Mouse (Mus musculus) regulatory T cell (primary cell): ENCODE measurements at regions not wholly inside any gene's neighbourhood (a gene's known extent, or its start where the extent isn't known, plus 50 kb on each side); places are given as distances from the start of the nearest gene placed in this dataset.

Source experiments
- in situ Hi-C: fragments of 300-600 bp; cut with MboI, MseI; formaldehyde crosslinking; loops from one replicate; pipeline ENCODE4 v1.15.1; 2025; ENCODE audit warnings: high pct_unique_total_duplicates

- in situ Hi-C loops, result no loop called here
Measured at GRCm38 (mm10) chr8:115831675-115832074, 124.1 kb upstream of the Maf start.

DNA sequence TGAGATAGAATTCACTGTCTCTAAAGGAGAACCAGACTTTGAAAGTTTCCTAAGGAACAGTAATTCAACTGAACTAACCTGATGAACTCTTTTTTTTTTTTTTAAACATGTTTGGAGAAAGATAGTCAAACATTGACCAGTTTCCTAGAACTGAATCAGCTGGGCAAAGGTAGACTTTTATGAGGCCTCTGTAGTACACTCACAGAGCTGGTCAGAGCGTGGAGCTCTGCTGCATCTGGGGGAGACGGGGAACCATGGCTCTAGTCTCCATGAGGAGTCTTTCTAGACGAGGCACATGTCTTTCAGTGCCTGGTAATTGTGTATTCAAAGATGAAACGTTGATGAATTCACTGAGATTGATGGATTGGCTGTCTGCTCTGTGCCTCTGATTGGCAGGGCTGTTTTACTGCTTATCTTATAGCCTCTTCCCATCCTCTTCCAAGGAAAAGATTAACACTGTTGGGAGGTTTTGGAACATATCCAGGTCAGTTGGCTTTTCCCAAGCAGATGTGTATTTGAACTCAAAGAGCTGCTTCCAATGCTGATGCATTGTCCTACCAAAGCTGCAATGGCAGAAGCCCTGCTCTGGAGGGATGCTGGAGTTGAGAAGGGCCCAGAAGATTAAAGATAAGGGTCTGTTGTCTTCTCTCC is 122.5 kb upstream of the Maf start:
- in situ Hi-C loops, result no loop called here

GRCm38 (mm10) chr8:115826516-115826915 is 118.9 kb upstream of the Maf start:
- in situ Hi-C loops, result no loop called here

DNA sequence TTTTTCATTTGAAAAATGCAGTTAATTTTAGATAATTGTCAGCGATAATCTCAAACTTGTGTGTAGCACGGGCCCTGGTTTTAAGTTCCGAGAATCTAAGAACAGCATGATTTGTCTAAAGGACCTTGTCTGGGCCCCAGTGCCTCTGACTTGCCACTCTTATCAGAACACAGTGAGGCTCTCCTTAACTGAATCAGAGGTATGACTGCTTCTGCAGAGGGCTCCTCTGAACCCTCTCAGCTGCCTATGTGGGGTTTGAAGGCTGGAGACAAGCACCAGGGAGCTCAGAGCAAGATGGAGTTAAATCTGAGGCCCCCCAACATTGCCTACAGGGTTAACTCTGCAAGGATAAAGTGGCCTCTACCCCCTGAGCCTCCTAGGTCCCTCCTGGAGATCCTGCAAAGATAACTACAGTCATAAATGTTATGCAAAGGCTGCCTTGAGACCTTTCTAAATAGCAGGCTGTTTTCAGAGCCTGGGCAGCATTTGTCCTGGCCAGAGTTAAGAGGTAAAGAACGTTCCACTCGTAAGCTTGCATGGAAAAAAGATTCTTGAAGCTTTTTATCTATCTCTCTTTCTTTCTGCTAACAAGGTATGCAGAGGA is 118.4 kb upstream of the Maf start:
- in situ Hi-C loops, result no loop called here

GRCm38 (mm10) chr8:115824478-115824785 is 116.8 kb upstream of the Maf start:
- in situ Hi-C loops, result no loop called here

DNA sequence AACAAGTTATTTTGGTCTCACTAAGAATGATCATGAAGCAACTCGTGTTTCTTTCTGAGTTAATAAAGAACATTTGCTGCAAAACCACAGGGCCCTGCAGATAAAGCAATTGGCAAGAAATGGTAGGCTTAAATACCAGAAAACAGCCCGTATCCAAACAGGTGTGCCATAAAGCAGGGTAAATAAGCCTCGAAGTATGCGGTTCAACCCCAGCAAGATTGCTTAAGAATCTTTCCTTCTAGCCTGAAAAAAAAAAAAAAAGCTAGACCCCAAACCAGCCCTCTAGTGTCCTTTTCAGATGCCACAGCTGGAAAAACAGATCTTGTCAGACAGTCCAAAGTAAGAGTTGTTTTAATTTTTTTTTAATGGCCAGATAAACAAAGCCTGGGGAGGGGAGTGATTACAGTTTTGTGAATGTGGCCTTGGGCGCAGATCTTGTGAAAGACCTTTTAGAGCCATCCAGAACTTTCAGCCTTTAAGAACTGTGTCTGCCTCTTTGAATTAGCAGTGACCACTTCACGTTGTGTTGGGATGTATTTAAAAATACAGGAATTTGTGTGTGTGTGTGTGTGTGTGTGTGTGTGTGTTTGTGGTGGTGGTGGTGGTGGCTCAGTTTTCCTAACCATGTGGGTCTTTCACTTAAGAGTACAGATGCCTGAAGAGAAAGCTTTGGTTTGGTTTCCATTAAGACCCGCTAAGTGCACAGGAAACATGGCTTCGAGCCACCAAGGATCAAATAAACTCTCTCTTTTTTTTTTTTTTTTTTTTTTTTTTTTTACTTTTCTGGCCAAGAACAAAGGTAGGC is 116.3 kb upstream of the Maf start:
- in situ Hi-C loops, result no loop called here

GRCm38 (mm10) chr8:115813426-115813825 is 105.8 kb upstream of the Maf start:
- in situ Hi-C loops, result no loop called here

DNA sequence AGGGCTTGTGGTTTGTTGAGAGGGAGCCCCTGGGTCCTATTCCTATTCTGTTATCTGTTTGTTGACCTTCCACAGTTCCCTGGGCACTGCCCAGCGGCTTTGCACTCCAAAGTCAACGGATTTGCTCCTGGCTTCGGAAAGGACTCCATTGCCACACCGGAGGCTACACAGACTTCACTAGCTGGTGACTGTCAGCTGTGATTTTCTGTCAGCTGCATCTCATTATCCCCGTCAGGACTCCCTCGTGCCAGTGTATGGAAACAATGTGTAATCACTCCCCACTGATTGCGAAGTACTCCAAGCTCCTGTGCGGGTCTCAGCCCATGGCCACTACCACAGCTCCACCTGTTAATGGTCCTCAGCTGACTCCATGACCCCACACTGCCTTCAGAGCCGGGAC is 99.0 kb upstream of the Maf start:
- in situ Hi-C loops, result no loop called here

DNA sequence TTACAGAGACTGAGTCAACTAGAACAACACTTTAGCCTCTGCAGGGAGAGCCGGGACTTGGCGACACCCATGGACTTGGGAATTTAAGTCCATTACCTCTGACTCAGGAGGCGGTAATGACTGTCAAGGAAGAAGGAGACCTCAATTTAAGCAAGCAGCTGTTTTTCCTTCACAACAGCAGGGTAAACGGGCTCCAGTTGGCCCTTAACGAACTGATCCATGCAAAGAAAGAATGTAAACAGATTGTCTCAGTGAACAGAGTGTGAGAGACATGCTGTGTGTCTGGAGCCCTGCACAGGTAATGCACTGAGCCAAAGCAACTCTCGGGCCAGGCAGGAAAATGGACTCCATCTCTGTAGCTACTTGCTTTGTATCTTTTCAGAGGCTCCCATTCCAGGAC is 98.5 kb upstream of the Maf start:
- in situ Hi-C loops, result no loop called here

DNA sequence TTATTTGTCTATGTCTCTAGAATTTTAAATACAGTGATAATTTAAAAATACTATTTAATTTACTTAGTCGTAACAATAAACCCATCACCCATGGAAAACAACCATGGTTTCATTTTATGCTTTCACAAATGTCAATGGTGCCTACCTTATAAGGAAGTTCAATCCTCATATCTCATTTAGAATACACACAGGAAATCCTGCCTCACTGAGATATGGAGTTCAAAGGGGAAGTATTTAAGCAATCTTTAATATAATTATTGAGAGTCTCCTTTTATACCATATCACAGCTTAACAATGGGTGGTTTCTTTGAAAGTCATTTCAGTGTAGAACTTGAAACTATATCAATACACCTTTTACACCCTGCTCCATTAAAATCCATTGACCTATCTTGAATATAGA is 86.0 kb upstream of the Maf start:
- in situ Hi-C loops, result no loop called here

GRCm38 (mm10) chr8:115788421-115788820 is 80.8 kb upstream of the Maf start:
- in situ Hi-C loops, result no loop called here

GRCm38 (mm10) chr8:115786185-115786584 is 78.6 kb upstream of the Maf start:
- in situ Hi-C loops, result no loop called here

DNA sequence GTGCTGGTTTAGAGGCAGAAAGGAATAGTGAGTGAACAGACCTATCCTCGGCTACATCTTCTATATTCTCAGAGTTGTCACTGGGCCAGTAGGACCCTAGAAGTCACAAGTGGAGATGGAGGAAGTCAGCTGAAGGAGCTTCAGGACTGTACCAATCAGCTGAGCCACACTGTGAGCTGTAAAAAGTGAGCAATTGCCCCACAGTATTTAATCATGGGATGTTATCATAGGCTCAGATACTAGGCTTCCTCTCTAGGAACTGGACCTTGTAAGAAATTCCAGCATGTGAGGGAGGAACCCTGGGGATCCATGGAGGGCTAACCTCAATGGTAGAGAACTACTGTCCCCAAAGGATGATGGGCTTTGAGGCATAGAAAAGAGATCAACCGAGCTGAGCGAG is 78.2 kb upstream of the Maf start:
- in situ Hi-C loops, result no loop called here

GRCm38 (mm10) chr8:115783364-115783763 is 75.8 kb upstream of the Maf start:
- in situ Hi-C loops, result no loop called here

- in situ Hi-C loops, result no loop called here
Measured at GRCm38 (mm10) chr8:115778433-115778832, 70.8 kb upstream of the Maf start.

DNA sequence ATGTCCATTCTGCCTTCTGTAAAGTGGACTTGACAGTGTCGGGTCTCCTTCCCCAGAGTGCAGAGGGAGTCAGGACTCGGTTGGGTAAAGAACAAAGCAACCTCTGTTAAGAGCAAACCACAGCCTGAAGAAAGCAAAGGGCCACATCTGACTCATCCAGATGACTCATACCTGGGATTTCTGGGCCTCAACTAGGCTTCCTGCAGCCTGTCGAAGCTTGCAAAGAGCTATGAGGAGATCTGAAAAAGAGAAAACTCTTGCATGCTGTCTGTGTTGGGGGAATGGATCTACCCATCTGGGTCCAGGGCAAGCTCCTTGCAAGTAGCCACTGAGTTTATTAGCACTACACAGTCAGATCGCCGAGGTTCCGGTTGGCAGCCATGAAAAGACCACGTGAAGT is 63.5 kb upstream of the Maf start:
- in situ Hi-C loops, result no loop called here

GRCm38 (mm10) chr8:115768631-115769030 is 61.0 kb upstream of the Maf start:
- in situ Hi-C loops, result no loop called here

DNA sequence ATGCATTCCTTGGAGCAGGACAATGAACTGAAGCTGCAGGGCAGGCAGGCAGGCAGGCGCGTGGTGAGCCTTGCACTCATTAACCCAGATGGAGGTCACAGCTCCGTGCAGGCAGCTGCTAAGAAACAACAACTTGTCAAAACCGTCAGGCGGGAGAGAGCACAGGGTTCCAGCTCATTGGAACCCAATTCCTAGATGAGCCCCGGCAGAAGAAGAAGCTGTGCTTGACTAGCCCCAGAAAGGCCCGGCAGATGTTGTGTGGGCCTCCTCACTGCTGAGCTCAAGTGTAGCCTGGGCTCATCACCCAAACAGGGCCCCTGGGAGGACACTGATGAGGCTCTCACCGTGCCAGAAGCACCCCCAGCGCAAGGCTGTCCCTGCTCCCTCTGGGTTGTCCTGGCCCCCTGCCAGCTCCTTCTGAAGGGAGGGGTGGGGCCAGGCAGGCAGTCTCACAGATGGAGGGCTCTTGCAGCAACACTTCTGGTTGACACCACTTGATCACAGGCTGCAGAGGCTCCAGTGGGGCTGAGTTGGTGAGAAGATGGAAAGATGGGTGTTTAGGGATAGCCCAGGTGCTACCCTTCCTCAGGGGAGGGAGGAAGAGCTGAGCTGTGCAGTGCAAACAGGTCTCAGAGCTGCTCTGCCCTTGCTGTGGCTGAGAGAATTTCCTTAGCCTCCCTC is 58.8 kb upstream of the Maf start:
- in situ Hi-C loops, result no loop called here

DNA sequence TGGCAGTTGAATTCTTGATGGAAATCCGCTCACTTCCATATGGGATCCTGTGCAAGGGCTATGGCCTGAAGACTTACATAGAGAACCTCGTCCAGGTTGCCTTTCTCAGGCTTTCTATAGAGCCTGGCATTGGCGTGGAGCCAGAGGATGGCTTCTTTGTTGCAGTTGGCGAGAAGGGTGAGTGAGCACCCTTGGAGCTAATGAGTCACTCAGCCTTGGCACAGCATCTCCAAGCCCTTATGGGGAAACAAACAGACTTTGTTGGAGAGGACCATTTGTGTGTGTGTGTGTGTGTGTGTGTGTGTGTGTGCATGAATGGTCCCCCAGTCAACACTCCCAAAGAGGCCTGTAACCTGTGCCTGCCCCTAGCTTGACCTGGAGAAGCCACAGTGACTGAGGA is 57.0 kb upstream of the Maf start:
- in situ Hi-C loops, result no loop called here

DNA sequence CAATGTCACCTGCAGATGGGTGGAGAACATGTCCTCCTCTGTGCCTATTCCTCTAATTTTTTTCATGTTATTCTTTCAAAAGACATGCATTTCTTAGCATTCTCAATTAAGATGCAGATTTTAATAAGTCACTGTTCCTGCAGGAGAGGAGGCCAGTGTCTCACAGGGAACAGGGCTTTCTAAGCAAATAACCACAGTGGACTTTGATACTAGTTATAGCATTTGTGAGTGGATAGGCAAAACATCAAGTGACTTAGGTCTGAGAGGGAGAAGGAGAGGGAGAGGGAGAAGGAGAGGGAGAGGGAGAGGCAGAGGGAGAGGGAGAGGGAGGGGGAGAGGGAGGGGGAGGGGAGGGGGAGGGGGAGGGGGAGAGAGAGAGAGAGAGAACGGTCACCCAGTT is 50.4 kb upstream of the Maf start:
- in situ Hi-C loops, result no loop called here
